Mouse (Mus musculus) lung, embryonic 16.5 days (tissue): Measurements from ENCODE around the gene Nkiras2. TPM values are rescaled to one million over a fixed set of nuclear protein-coding genes. Genes with fewer than 3 reads are reported as not detected.

Experiments
- ATAC-seq: fragments of 200-750 bp; cut with Nextera tagmentation; 2 replicates; pipeline ENCODE4 v1.8.0; 2017; ENCODE audit warnings: low read depth, mild to moderate bottlenecking, moderate library complexity
- H3K27ac ChIP-seq: fragments of 300-500 bp; sonication (generic); 2 replicates; pipeline ENCODE4 v1.5.1; 2014; ENCODE audit warnings: mild to moderate bottlenecking, control low read depth, low read length
- H3K27me3 ChIP-seq: fragments of 300-500 bp; sonication (generic); 2 replicates; pipeline ENCODE4 v1.6.1; 2014; ENCODE audit warnings: low read depth, low read length, mixed read lengths; ENCODE audit not compliant: control insufficient read depth, insufficient read depth
- H3K36me3 ChIP-seq: fragments of 300-500 bp; sonication (generic); 2 replicates; pipeline ENCODE4 v1.6.1; 2014; ENCODE audit warnings: low read length; ENCODE audit not compliant: control insufficient read depth, insufficient read depth
- H3K4me1 ChIP-seq: fragments of 300-500 bp; sonication (generic); replicated peaks from 2 replicates; pipeline ENCODE4 v1.6.1; 2014; ENCODE audit warnings: low read length, mixed read lengths; ENCODE audit not compliant: control insufficient read depth, insufficient read depth
- H3K4me2 ChIP-seq: fragments of 300-500 bp; sonication (generic); 2 replicates; pipeline ENCODE4 v1.6.1; 2014; ENCODE audit warnings: low read depth, low read length, control low read depth
- H3K4me3 ChIP-seq: fragments of 300-500 bp; sonication (generic); 2 replicates; pipeline ENCODE4 v1.5.1; 2014; ENCODE audit warnings: mild to moderate bottlenecking, low read length, control low read depth
- H3K9ac ChIP-seq: fragments of 300-500 bp; sonication (generic); 2 replicates; pipeline ENCODE4 v1.6.1; 2014; ENCODE audit warnings: low read length, control low read depth
- H3K9me3 ChIP-seq: fragments of 300-500 bp; sonication (generic); 2 replicates; pipeline ENCODE4 v1.6.1; 2016; ENCODE audit warnings: low read length; ENCODE audit not compliant: control insufficient read depth
- WGBS: fragments of 180-500 bp; shearing (Covaris S2); extraction: QIAGEN DNeasy Blood & Tissue Kit; methylation state at CpG from one replicate; pipeline ENCODE4 v1.1.7; 2014; 5-methylcytosine and 5-hydroxymethylcytosine counted together
- polyA plus RNA-seq: library from polyadenylated mRNA; unstranded; fragments of >200 nt; fragmentation: Nextera tagmentation; extraction: Ambion mirVana; gene quantifications from 2 replicates; pipeline ENCODE4 v1.2.1, GENCODE M21; 2015

The Nkiras2 gene
- polyA plus RNA-seq, 1 experiment from 2014 or later, result 58.3 TPM

GRCm38 (mm10) chr11:100592346-100593046 is 26.5 kb upstream of the Nkiras2 start:
- H3K4me2 ChIP-seq, result no peak overlapping the region
- H3K9me3 ChIP-seq, result no peaks in the 10 kb centered on the region
- no peak for ATAC-seq
- 92% methylated on average over 11 of the region's 11 CpGs for WGBS
- H3K4me1 ChIP-seq, result no peaks in the 10 kb centered on the region
- H3K27me3 ChIP-seq, result no peaks in the 10 kb centered on the region
- H3K27ac ChIP-seq, result no peak overlapping the region
- no peak overlapping the region for H3K9ac ChIP-seq
- H3K4me3 ChIP-seq, result no peak overlapping the region
- peaks cover 54% of the 10 kb centered on the region for H3K36me3 ChIP-seq

- Histone ChIP-seq H3K4me2 (no peak overlapping the region), H3K4me3 (no peak overlapping the region), H3K36me3 (peaks cover 56% of the 10 kb centered on the region), H3K9me3 (no peaks in the 10 kb centered on the region), H3K4me1 (no peaks in the 10 kb centered on the region), H3K9ac (no peak overlapping the region), H3K27ac (no peak overlapping the region), H3K27me3 (no peaks in the 10 kb centered on the region)
- WGBS, result 79% methylated on average over 7 of the region's 7 CpGs
- ATAC-seq, result no peak
These were observed 24.4 kb upstream of the Nkiras2 start for GRCm38 (mm10) chr11:100594608-100595007.

- H3K4me2 ChIP-seq, result no peak overlapping the region
- no peaks in the 10 kb centered on the region for H3K27me3 ChIP-seq
- no peaks in the 10 kb centered on the region for H3K9me3 ChIP-seq
- no peak overlapping the region for H3K9ac ChIP-seq
- peaks cover 48% of the 10 kb centered on the region for H3K36me3 ChIP-seq
- no peak overlapping the region for H3K4me3 ChIP-seq
- no peak for ATAC-seq
- 70% methylated on average over 4 of the region's 4 CpGs for WGBS
- H3K4me1 ChIP-seq, result no peaks in the 10 kb centered on the region
- H3K27ac ChIP-seq, result no peak overlapping the region
These were observed 23.5 kb upstream of the Nkiras2 start for GRCm38 (mm10) chr11:100595533-100595932.

- H3K27ac ChIP-seq, result no peak overlapping the region
- peaks cover 33% of the 10 kb centered on the region for H3K36me3 ChIP-seq
- H3K4me2 ChIP-seq, result no peak overlapping the region
- no peaks in the 10 kb centered on the region for H3K9me3 ChIP-seq
- no peaks in the 10 kb centered on the region for H3K4me1 ChIP-seq
- no peak overlapping the region for H3K4me3 ChIP-seq
- whole genome bisulfite sequencing, result 78% methylated on average over 4 of the region's 4 CpGs
- H3K9ac ChIP-seq, result no peak overlapping the region
- no peak for ATAC-seq
- H3K27me3 ChIP-seq, result no peaks in the 10 kb centered on the region
These were observed 21.0 kb upstream of the Nkiras2 start for GRCm38 (mm10) chr11:100598074-100598473.

- ATAC-seq, result no peak
- H3K4me1 ChIP-seq, result no peaks in the 10 kb centered on the region
- no peaks in the 10 kb centered on the region for H3K9me3 ChIP-seq
- no peak overlapping the region for H3K4me2 ChIP-seq
- H3K36me3 ChIP-seq, result peaks cover 31% of the 10 kb centered on the region
- WGBS, result 93% methylated on average over 3 of the region's 3 CpGs
- H3K27me3 ChIP-seq, result no peaks in the 10 kb centered on the region
- H3K9ac ChIP-seq, result no peak overlapping the region
- H3K27ac ChIP-seq, result no peak overlapping the region
- H3K4me3 ChIP-seq, result no peak overlapping the region
These were observed 17.7 kb upstream of the Nkiras2 start for GRCm38 (mm10) chr11:100601372-100601771.

GRCm38 (mm10) chr11:100603155-100603554 is 15.9 kb upstream of the Nkiras2 start:
- H3K9ac ChIP-seq, result no peak overlapping the region
- H3K4me2 ChIP-seq, result no peak overlapping the region
- no peak for ATAC-seq
- no peaks in the 10 kb centered on the region for H3K9me3 ChIP-seq
- H3K4me3 ChIP-seq, result no peak overlapping the region
- 82% methylated on average over 9 of the region's 9 CpGs for WGBS
- H3K4me1 ChIP-seq, result no peaks in the 10 kb centered on the region
- H3K36me3 ChIP-seq, result peaks cover 16% of the 10 kb centered on the region
- no peak overlapping the region for H3K27ac ChIP-seq
- no peaks in the 10 kb centered on the region for H3K27me3 ChIP-seq

DNA sequence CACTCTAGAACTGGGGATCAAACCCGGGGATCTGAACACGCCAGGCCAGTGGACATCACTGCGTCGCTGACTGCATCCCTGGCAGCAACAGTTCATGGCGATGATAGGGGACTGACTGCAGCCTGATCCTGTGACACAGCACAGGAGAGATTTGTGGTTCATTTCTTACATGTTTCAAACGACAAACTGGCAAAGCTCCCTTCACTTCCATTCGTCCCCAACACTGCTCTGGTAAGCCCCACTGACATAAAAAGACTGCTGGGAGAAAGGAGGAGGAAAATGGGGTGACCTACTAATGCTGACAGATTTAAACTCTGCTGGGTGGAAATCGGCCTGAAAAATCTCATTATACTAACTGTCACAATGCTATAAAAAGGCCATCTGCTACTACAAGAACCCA is 15.2 kb upstream of the Nkiras2 start:
- H3K36me3 ChIP-seq, result peaks cover 11% of the 10 kb centered on the region
- H3K27ac ChIP-seq, result no peak overlapping the region
- no peaks in the 10 kb centered on the region for H3K9me3 ChIP-seq
- WGBS, result 87% methylated on average over 8 of the region's 8 CpGs
- H3K27me3 ChIP-seq, result no peaks in the 10 kb centered on the region
- no peak overlapping the region for H3K4me3 ChIP-seq
- H3K4me2 ChIP-seq, result no peak overlapping the region
- no peak overlapping the region for H3K9ac ChIP-seq
- no peaks in the 10 kb centered on the region for H3K4me1 ChIP-seq
- no peak for ATAC-seq

- WGBS, result 79% methylated on average over 4 of the region's 4 CpGs
- H3K4me1 ChIP-seq, result no peaks in the 10 kb centered on the region
- H3K4me3 ChIP-seq, result no peak overlapping the region
- ATAC-seq, result no peak
- no peak overlapping the region for H3K27ac ChIP-seq
- no peak overlapping the region for H3K4me2 ChIP-seq
- H3K36me3 ChIP-seq, result peaks cover 7% of the 10 kb centered on the region; the same call in 1 of the 2 replicates
- no peak overlapping the region for H3K9ac ChIP-seq
- H3K9me3 ChIP-seq, result no peaks in the 10 kb centered on the region
- no peaks in the 10 kb centered on the region for H3K27me3 ChIP-seq
These were observed 14.6 kb upstream of the Nkiras2 start for GRCm38 (mm10) chr11:100604321-100605005.

DNA sequence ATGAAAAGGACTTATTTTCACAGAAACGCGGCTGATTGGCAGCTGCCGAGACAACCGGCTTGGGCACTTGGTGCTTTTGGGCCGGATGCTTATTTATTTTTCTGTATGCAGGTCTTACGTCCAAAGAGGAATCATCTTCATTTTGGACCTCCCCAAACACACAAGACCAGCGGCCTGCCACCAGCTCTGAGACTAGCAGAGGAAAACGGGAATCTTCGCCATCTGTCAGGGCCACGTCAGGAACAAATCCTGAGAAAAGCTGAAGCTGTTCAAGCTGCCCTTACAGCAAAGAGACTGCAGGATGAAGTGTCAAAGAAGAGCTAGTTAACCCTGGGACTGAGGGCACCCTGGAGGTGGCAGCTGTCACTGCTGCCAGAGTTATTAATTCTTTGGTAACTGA is 13.6 kb upstream of the Nkiras2 start:
- H3K4me1 ChIP-seq, result peaks cover 7% of the 10 kb centered on the region
- H3K9ac ChIP-seq, result no peak overlapping the region
- H3K4me3 ChIP-seq, result no peak overlapping the region
- H3K9me3 ChIP-seq, result no peaks in the 10 kb centered on the region
- H3K4me2 ChIP-seq, result no peak overlapping the region
- no peak for ATAC-seq
- H3K27ac ChIP-seq, result no peak overlapping the region
- WGBS, result 82% methylated on average over 10 of the region's 10 CpGs
- peaks cover 7% of the 10 kb centered on the region; the same call in 1 of the 2 replicates for H3K36me3 ChIP-seq
- no peaks in the 10 kb centered on the region for H3K27me3 ChIP-seq
